Mouse (Mus musculus) cerebellum, adult 2 months (tissue): ENCODE measurements around the gene Arhgef12.

Experiments
- CTCF ChIP-seq: fragments of 200-500 bp; IDR thresholded peaks from 2 replicates; pipeline ENCODE4 v1.5.1; 2011; ENCODE audit warnings: low read depth, mild to moderate bottlenecking, control low read depth, low read length, moderate library complexity, borderline replicate concordance; ENCODE audit not compliant: insufficient read depth
- POLR2A ChIP-seq: fragments of 200-500 bp; IDR thresholded peaks from 2 replicates; pipeline ENCODE4 v1.6.1; 2011; ENCODE audit warnings: low read length, control low read depth, borderline replicate concordance; ENCODE audit not compliant: insufficient read depth

DNA sequence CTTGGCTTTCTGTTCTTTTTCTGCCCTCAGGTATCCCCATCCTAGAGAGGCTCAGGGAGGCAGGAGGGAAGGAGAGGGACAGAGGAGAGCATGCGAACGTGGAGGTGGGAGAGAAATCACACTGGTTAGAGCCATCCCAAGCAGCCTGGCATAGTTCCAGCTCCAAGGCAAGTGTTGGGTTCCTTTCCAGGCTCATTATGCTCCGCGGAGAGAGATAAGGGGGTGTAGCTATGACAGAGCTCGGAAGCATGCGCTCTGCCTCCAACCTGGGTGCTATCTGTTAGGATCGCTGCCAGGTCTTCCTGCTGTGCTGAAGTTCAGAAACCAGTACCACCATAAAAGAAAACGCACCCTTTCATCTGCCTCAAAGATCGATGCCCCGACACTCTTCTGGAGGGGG is 43.0 kb upstream of the Arhgef12 start:
- no peak for TF ChIP-seq CTCF
- TF ChIP-seq POLR2A, result no peak
